Mouse (Mus musculus) Patski (cell line): Measurements from ENCODE around the gene Pld6. TPM values are rescaled to one million over a fixed set of nuclear protein-coding genes. Genes with fewer than 3 reads are reported as not detected.

Experiments used
- ATAC-seq: fragments of 100-300 bp; one replicate; pipeline ENCODE4 v1.8.0; 2021
- CTCF ChIA-PET: fragments of 350-600 bp; sonication (Branson Sonifier 250); formaldehyde crosslinking; loops from one replicate; lab custom pipeline; 2022; ENCODE audit warnings: inconsistent platforms; lab: Charles Lee
- POLR2A ChIA-PET: fragments of 350-600 bp; sonication (Branson Sonifier 250); formaldehyde crosslinking; loops from one replicate; lab custom pipeline; 2022; ENCODE audit warnings: antibody characterized with exemption, inconsistent platforms; lab: Charles Lee
- DNase-seq: peaks from one replicate; pipeline ENCODE4 v3.0.0-alpha.2; 2011; ENCODE audit warnings: low read depth, low spot score
- H3K27me3 ChIP-seq: fragments of 371-371 bp; one replicate; pipeline ENCODE4 v1.5.1; 2021
- CTCF ChIP-seq: fragments of 100-300 bp; IDR thresholded peaks from one replicate; pipeline ENCODE4 v1.5.1; 2021
- in situ Hi-C: fragments of 300-500 bp; cut with MboI; formaldehyde crosslinking; loops from 3 replicates; pipeline ENCODE4 v1.11.1; 2018; ENCODE audit warnings: low pct_unique_long_range_greater_than_20kb, mixed read lengths
- polyA plus RNA-seq: library from polyadenylated mRNA; unstranded; gene quantifications from one replicate; pipeline ENCODE4 v1.2.3, GENCODE M21; 2021

Gene Pld6
- polyA plus RNA-seq, 1 experiment from 2014 or later: 0.17 TPM

- in situ Hi-C loops: no loop called here
- CTCF ChIA-PET: no interaction called here
These were observed 824 bp downstream of the Pld6 start for GRCm38 (mm10) chr11:59786444-59787198.

GRCm38 (mm10) chr11:59783591-59783990 lies 3.9 kb downstream of the Pld6 start:
- TF ChIP-seq CTCF: no peak
- no peaks in the 10 kb centered on the region for H3K27me3 ChIP-seq
- in situ Hi-C loops: no loop called here
- no peak for DNase-seq
- ChIA-PET POLR2A (no interaction called here), CTCF (interaction anchor here (2.3 kb wide), 1 partner anchor 16 kb away, joined by 5 read pairs; no protein-coding TSS in a partner anchor)
- no peak for ATAC-seq

More at GRCm38 (mm10) chr11:59786444-59787198, 824 bp downstream of the Pld6 start:
- DNase-seq (no peak), ATAC-seq (no peak)
- no peaks in the 10 kb centered on the region for H3K27me3 ChIP-seq
- POLR2A ChIA-PET: no interaction called here
- no peak for TF ChIP-seq CTCF

DNA sequence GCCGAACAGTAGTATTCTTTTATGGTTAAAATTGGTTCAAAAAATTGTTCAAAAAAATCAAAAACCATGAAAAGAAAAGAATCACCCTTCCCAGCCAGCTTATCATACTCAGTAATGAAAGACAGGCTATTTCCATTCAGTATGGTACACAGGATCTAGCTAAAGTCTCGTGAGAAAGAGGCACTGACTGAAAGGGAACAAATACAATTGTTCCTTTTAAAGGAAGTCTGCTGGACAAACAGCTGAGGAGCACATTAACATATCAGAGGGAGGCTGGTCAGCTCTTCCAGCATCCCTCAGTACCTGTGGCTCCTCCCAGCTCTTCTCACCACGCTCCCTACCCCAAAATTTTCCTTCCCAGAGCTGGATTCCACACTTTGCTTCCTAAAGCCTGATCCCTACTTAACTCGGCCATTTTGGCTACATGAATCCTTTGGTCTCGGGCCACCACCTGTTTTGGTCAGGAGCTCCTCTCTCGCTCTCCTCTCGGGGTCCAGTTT lies 5.3 kb downstream of the Pld6 start:
- ATAC-seq: no peak
- H3K27me3 ChIP-seq: no peaks in the 10 kb centered on the region
- DNase-seq: no peak
- CTCF ChIA-PET: interaction anchor here (2.3 to 3.4 kb wide), 2 partner anchors 15 to 158 kb away, joined by 5 to 9 read pairs; no protein-coding TSS in a partner anchor
- POLR2A ChIA-PET: interaction anchor here (1.0 kb wide), 1 partner anchor 12 kb away, joined by 3 read pairs; no protein-coding TSS in a partner anchor
- in situ Hi-C loops: no loop called here
- no peak for TF ChIP-seq CTCF

DNA sequence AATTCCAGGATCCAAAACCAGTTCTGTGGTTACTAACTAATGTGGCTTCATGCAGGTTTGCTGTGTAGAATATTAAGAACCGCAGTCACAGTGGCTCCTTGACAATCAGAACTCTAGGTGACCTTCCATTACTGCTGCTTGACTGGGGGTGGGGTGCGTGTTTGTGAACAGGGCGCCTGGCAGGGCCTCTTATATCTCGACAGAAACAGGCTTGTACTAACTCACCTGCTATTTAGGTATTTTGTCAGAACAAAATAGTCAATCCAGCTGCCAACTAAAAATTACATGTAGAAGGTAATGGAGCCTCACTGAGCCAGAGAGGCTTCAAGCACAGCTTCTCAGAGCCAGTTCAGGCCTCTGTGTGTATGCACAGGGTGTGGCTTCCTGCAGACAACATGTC lies 7.2 kb downstream of the Pld6 start:
- ChIA-PET POLR2A (no interaction called here), CTCF (interaction anchor here (2.3 to 3.4 kb wide), 2 partner anchors 22 to 156 kb away, joined by 9 to 11 read pairs; no protein-coding TSS in a partner anchor)
- in situ Hi-C loops: no loop called here
- DNase-seq: no peak
- TF ChIP-seq CTCF: no peak
- no peak for ATAC-seq
- no peaks in the 10 kb centered on the region for H3K27me3 ChIP-seq

DNA sequence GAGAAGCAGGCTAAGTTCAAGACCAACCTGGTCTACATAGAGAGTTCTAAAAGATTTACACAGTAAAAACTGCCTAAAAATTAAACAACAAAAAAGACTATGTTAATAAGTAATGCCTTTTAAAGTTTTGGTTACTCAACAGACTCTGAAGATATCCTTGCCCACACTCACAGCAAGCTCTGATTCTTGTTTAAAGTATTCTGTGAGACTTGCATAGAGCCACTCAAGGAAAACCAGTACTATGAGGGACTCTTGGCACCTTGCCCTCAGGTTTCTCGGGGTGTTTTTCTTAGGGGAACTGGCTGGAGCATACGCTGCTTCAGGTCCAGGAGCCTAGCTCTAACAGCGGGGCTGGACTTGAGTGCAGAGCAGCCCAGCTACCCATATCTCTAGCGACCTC lies 8.0 kb downstream of the Pld6 start:
- no peaks in the 10 kb centered on the region for H3K27me3 ChIP-seq
- DNase-seq: no peak
- ChIA-PET POLR2A (interaction anchor here (0.5 kb wide), 1 partner anchor 52 kb away, joined by 4 read pairs; no protein-coding TSS in a partner anchor), CTCF (interaction anchor here (0.9 to 3.4 kb wide), 5 partner anchors 15 to 155 kb away, joined by 3 to 11 read pairs (median 3); no protein-coding TSS in a partner anchor)
- no peak for ATAC-seq
- TF ChIP-seq CTCF: no peak
- in situ Hi-C loops: loop anchor here (10.0 kb wide), 1 partner anchor 255 kb away; the partner anchor contains the start of gene Zkscan17

GRCm38 (mm10) chr11:59778874-59779223 lies 8.6 kb downstream of the Pld6 start:
- ChIA-PET POLR2A (no interaction called here), CTCF (interaction anchor here (0.8 to 2.3 kb wide), 9 partner anchors 12 to 156 kb away, joined by 3 to 11 read pairs (median 3); no protein-coding TSS in a partner anchor)
- TF ChIP-seq CTCF: no peak
- DNase-seq (no peak), ATAC-seq (no peak)
- no peaks in the 10 kb centered on the region for H3K27me3 ChIP-seq
- in situ Hi-C loops: loop anchor here (10.0 kb wide), 1 partner anchor 254 kb away; the partner anchor contains the start of gene Zkscan17

GRCm38 (mm10) chr11:59778181-59778873 lies 9.1 kb downstream of the Pld6 start:
- CTCF ChIA-PET: interaction anchor here (0.8 to 2.3 kb wide), 9 partner anchors 12 to 155 kb away, joined by 3 to 11 read pairs (median 3); no protein-coding TSS in a partner anchor
- POLR2A ChIA-PET: no interaction called here
- DNase-seq: peak; percentile 31
- peak; percentile 60 for ATAC-seq
- in situ Hi-C loops: loop anchor here (10.0 kb wide), 1 partner anchor 254 kb away; the partner anchor contains the start of gene Zkscan17
- peak; percentile 94 for TF ChIP-seq CTCF
- H3K27me3 ChIP-seq: no peaks in the 10 kb centered on the region

DNA sequence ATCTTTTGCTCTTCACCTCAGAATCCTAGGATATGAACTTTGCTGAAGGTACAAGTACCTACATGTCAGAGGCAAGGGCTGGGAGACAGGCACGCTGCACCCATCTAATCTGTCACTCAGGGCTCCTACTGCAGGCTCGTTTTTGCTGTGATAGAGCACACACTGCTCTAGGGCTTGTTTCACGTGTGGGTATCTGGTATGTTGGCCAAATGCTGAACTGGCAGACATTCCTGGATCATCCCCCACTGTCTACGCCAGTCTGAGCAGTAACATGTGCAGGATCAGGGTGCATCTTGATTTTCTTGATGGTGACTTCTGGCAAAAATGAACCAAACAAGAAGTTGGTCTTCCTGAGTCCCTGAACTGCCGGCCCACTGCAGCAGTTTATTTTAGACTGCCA lies 10.2 kb downstream of the Pld6 start:
- CTCF ChIA-PET: interaction anchor here (1.1 kb wide), 1 partner anchor 43 kb away, joined by 3 read pairs; no protein-coding TSS in a partner anchor

GRCm38 (mm10) chr11:59775435-59776148 lies 11.9 kb downstream of the Pld6 start:
- no peak for TF ChIP-seq CTCF
- ChIA-PET POLR2A (interaction anchor here (0.5 kb wide), 1 partner anchor 27 kb away, joined by 6 read pairs; no protein-coding TSS in a partner anchor), CTCF (interaction anchor here (1.7 kb wide), 1 partner anchor 11 kb away, joined by 5 read pairs; no protein-coding TSS in a partner anchor)
- H3K27me3 ChIP-seq: no peaks in the 10 kb centered on the region
- in situ Hi-C loops: loop anchor here (10.0 kb wide), 1 partner anchor 251 kb away; the partner anchor contains the start of gene Zkscan17
- no peak for ATAC-seq
- no peak for DNase-seq

More for the DNA sequence above, 10.2 kb downstream of the Pld6 start:
- TF ChIP-seq CTCF: no peak
- H3K27me3 ChIP-seq: no peaks in the 10 kb centered on the region
- ATAC-seq (no peak), DNase-seq (no peak)
- POLR2A ChIA-PET: no interaction called here
- in situ Hi-C loops: loop anchor here (10.0 kb wide), 1 partner anchor 252 kb away; the partner anchor contains the start of gene Zkscan17
